Mouse (Mus musculus): ENCODE data around the gene Grm7. TPM values are rescaled to one million over a fixed set of nuclear protein-coding genes. Genes with fewer than 3 reads are reported as not detected.

The Grm7 gene
- total RNA-seq, 1 experiment from 2014 or later, result 0.78 TPM

DNA sequence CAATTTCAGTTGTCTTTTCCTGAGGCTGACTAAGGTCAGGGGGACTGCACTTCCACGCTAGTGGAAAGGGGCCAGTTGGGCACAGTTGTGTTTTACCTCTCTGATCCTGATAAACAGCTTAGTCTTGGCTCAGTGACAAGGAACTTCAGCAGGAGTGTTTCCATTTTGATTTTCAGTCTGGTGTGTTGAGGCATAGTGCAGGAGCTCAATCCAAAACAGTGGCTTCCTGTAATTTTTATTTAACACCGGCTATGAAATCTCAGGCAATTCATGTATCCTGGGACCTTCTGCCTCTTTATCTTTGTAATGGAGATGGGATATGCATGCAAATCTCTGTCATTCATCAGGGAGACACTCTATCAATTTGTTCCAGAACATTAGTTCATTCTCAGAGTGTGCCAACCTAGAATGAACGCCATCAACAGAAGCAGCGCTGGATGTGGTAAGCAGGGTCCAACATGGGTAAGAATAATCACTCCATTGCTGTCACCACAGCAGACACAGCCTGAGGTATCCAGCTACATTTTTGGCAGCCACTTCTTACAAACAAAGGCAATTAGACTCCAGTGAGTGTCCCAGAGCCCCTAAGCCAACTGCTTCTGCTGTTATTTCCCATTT is 926.2 kb downstream of the Grm7 start:
- no peak for DNase-seq

DNA sequence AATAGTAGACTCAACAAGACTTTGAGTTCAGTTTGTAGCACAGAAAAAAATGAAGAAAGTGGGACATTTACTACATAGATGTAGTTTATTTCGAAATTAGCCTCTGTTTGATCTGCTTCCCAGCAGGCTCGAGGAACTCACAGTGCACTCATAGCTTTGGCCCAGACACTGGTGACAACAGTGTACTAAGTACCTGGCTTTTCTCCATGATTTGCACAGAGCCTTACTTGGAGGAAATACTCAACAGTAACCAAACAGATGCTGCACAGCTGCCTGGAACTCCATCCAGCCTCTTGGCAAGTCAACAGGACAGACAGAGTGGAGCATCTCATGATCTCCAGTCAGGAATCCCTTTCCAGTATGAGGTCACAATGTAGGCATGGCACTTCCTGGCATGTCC is 939.5 kb downstream of the Grm7 start:
- DNase-seq, result no peak

DNA sequence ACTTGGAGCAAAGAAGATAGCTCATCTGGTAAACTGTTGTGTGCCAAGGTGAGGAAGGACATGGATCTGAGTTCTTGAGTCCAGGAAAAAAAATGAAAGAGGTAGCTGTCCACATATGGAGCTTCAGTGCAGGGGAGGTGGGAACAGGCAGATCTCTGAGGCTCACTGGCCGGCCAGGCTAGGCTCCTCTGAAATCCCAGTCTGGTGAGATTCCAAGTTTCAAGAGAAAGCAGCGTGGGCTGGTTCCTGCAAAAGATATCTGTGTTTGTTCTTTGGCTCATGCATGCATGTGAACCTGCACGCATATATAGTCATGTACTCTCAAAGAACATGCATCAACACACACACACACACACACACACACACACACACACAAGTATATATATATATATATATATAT is 942.2 kb downstream of the Grm7 start:
- DNase-seq, result no peak

DNA sequence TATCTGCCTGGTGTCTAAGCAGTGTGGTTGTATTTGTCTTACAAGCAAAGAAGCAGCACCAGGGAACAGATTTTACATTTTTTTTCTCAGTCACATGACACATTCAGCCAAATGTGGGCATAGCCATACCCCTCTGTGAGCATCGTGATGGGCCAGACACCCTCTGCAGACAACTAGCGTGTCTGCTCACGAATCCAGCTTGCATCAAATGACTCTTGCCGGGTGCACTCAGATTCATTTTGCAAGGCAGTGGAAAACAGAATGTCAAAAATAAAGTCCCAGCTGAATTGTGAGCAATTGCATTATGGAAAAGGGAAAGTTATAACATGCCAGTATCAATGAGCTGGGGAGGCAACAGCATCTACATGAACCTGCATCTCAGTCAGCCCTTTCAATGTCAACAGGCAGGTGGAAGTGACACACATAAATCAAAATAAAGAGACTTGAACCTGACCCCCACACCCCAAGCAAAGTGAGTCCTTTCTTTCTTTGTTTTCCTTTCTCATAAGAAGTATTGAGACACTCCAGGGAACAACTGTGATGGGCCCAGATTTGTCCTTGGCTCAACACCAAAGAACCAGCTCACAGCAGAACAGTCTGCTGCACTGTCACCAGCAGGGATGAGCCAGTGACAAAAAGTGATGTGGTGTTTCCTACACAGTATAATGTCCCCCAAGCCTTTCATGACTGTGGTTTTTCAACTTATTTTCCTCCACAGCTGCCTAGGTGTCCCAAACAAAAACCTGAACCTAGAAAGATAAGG is 956.7 kb downstream of the Grm7 start:
- no peak for DNase-seq

DNA sequence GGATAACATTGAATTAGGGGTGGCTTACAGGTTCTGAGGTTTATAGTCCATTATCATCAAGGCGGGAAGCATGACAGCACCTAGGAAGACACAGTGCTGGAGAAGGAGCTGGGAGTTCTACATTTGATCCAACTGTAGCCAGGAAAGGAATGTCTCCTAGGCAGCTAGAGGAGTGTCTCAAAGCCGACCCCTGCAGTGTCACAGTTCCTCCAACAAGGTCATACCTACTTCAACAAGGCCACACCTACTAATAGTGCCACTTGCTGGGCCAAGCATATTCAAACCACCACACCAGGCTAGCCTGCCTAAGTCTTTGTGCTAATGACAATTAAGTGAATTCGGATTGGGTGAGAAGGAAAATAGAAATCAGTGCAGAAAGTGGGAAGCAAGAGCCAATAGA is 965.0 kb downstream of the Grm7 start:
- DNase-seq, result no peak

DNA sequence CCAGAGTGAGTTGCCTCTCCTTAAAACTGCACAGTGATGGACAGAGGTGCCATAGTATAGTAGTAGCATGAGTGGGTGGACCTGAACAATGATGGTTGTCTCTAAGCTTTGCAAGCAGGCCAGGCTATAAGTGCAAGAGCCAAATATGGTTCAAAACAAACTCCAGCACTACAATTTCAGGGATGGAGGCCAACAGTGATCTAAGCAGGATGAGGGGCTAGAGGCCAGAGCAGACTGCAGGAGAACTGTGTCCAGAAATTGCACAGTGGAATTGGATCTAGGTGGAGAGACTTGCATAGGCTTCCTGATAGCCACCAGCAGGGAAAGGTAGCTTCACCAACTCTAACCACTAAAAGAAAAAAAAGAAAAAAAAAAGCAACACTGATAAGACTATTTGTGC is 968.5 kb downstream of the Grm7 start:
- no peak for DNase-seq

All from adrenal gland, postnatal 14 days (tissue).